Mouse (Mus musculus): Measurements from ENCODE around the gene Lrrc51.

GRCm38 (mm10) chr7:101971721-101972120 is 38.0 kb upstream of the Lrrc51 start:
- TF ChIP-seq CTCF (IDR thresholded peaks at IDR 0.05; ENCODE audit: extremely low read depth, insufficient read depth, low read length) (no peak), POLR2A (IDR thresholded peaks at IDR 0.05; ENCODE audit: extremely low read depth, insufficient read depth, low read length) (no peak)

Data from cortical plate, adult 2 months (tissue).